ENCODE assay signal across 11 mouse cellular contexts in genomic region chr2:17932426-17932931, GRCm38 (mm10).
DNase-seq lines count a peak whose midpoint lies in the region; ATAC-seq and TF ChIP-seq lines count a peak whose summit lies in the region.
"Had no signal": no experiment of that assay in that cellular context is flagged by ENCODE, and none has a peak within 500 bp of the region (broad histone marks: within the 10 kb centered on the region; RNA-seq: fewer than 3 reads in every experiment).

No protein-coding gene starts in this region.

- H3K9me3 ChIP-seq in embryonic facial prominence, embryonic 11.5 days (replicated peaks; ENCODE audit: control insufficient read depth, low read length) = no peaks in the 10 kb centered on the region
- 0 out of 2 replicates have a peak, but pooled peaks cover 4% of the 10 kb centered on the region for H3K9me3 ChIP-seq in hindbrain, embryonic 13.5 days
- 0 out of 2 replicates have a peak, but pooled peaks cover 3% of the 10 kb centered on the region for H3K9me3 ChIP-seq in neural tube, embryonic 11.5 days (ENCODE audit: control insufficient read depth, low read length)
- H3K9me3 ChIP-seq: G1E had no signal

- no peak overlapping the region for H3K9ac ChIP-seq in embryonic facial prominence, embryonic 11.5 days (replicated peaks; ENCODE audit: low read length)
- peak overlapping the region; percentile 43 for H3K9ac ChIP-seq in hindbrain, embryonic 13.5 days
- peak overlapping the region; percentile 22; the same call in 1 of the 2 replicates for H3K9ac ChIP-seq in neural tube, embryonic 11.5 days (ENCODE audit: low read length)
- H3K9ac ChIP-seq: limb, embryonic 15.5 days had no signal

- H3K27ac ChIP-seq in layer of hippocampus, adult 2 months = no peak overlapping the region
- H3K27ac ChIP-seq in embryonic facial prominence, embryonic 11.5 days (replicated peaks; ENCODE audit: low read depth, low read length) = no peak overlapping the region
- 0 out of 2 replicates have a peak overlapping the region, but pooled peaks have one; percentile 36 for H3K27ac ChIP-seq in hindbrain, embryonic 13.5 days
- 0 out of 2 replicates have a peak overlapping the region, but pooled peaks have one; percentile 42 for H3K27ac ChIP-seq in neural tube, embryonic 11.5 days (ENCODE audit: low read depth, low read length)
- H3K27ac ChIP-seq: limb, embryonic 15.5 days had no signal

- H3K4me1 ChIP-seq in embryonic facial prominence, embryonic 11.5 days (ENCODE audit: control insufficient read depth, insufficient read depth, low read length) = no peaks in the 10 kb centered on the region
- peaks cover 14% of the 10 kb centered on the region for H3K4me1 ChIP-seq in hindbrain, embryonic 13.5 days (replicated peaks)
- 0 out of 2 replicates have a peak, but pooled peaks cover 5% of the 10 kb centered on the region for H3K4me1 ChIP-seq in neural tube, embryonic 11.5 days (ENCODE audit: control insufficient read depth, insufficient read depth, low read length)

- 33% methylated on average over 16 of the region's 16 CpGs for WGBS in embryonic facial prominence, embryonic 11.5 days
- 15% methylated on average over 16 of the region's 16 CpGs for WGBS in hindbrain, embryonic 13.5 days
- 35% methylated on average over 16 of the region's 16 CpGs for WGBS in neural tube, embryonic 11.5 days

- H3K36me3 ChIP-seq in embryonic facial prominence, embryonic 11.5 days (replicated peaks; ENCODE audit: control insufficient read depth, insufficient read depth, low read depth, low read length) = no peaks in the 10 kb centered on the region
- no peaks in the 10 kb centered on the region; the same call in 1 of the 2 replicates for H3K36me3 ChIP-seq in hindbrain, embryonic 13.5 days
- no peaks in the 10 kb centered on the region for H3K36me3 ChIP-seq in neural tube, embryonic 11.5 days (ENCODE audit: control insufficient read depth, insufficient read depth, low read length)
- H3K36me3 ChIP-seq: G1E; limb, embryonic 15.5 days had no signal

- DNase-seq in layer of hippocampus, adult 2 months (ENCODE audit: low spot score in 2 of 2) = no peak
- DNase-seq in layer of hippocampus, postnatal 14 days (ENCODE audit: low spot score in 2 of 2) = no peak
- peak; percentile 53 for DNase-seq in embryonic facial prominence, embryonic 11.5 days (ENCODE audit: low spot score)
- peak; percentile 56 for DNase-seq in neural tube, embryonic 11.5 days (ENCODE audit: low spot score)
- DNase-seq in adrenal gland, postnatal 10 days = no peak
- DNase-seq in gastrocnemius, postnatal 25 days = no peak
- DNase-seq in adrenal gland, adult 2 months = no peak
- DNase-seq: thymus, adult 18-20 months had no signal

- no peak for TF ChIP-seq CTCF in layer of hippocampus, adult 2 months (conservative IDR thresholded peaks at IDR 0.05)

- peak overlapping the region; percentile 36 for H3K4me3 ChIP-seq in layer of hippocampus, adult 2 months
- H3K4me3 ChIP-seq in embryonic facial prominence, embryonic 11.5 days (ENCODE audit: low read depth, low read length) = no peak overlapping the region
- H3K4me3 ChIP-seq in hindbrain, embryonic 13.5 days = peak overlapping the region; percentile 32
- no peak overlapping the region for H3K4me3 ChIP-seq in neural tube, embryonic 11.5 days (ENCODE audit: low read depth, low read length)
- H3K4me3 ChIP-seq: limb, embryonic 15.5 days had no signal

- no peak overlapping the region for H3K4me2 ChIP-seq in embryonic facial prominence, embryonic 11.5 days (ENCODE audit: low read depth, low read length)
- H3K4me2 ChIP-seq in hindbrain, embryonic 13.5 days = peak overlapping the region; percentile 51
- peak overlapping the region; percentile 34 for H3K4me2 ChIP-seq in neural tube, embryonic 11.5 days (ENCODE audit: low read depth)
- H3K4me2 ChIP-seq: limb, embryonic 15.5 days had no signal

- no peaks in the 10 kb centered on the region for H3K27me3 ChIP-seq in embryonic facial prominence, embryonic 11.5 days (ENCODE audit: control insufficient read depth, insufficient read depth, low read length)
- no peaks in the 10 kb centered on the region for H3K27me3 ChIP-seq in hindbrain, embryonic 13.5 days
- no peaks in the 10 kb centered on the region for H3K27me3 ChIP-seq in neural tube, embryonic 11.5 days (ENCODE audit: control insufficient read depth, insufficient read depth, low read length)
- H3K27me3 ChIP-seq: limb, embryonic 15.5 days had no signal

- ATAC-seq in embryonic facial prominence, embryonic 11.5 days (replicated peaks; ENCODE audit: insufficient number of reproducible peaks, low FRiP score, low TSS enrichment, low read depth) = peak; percentile 78
- peak; percentile 84 for ATAC-seq in hindbrain, embryonic 13.5 days (ENCODE audit: low FRiP score)
- ATAC-seq in neural tube, embryonic 11.5 days (ENCODE audit: insufficient read depth, low FRiP score, low TSS enrichment) = peak; percentile 54

Comparison
In these comparisons a context has a peak if more than half of its experiments do, and no peak if none do; other contexts are left out.
1. DNase-seq: peak in embryonic facial prominence, embryonic 11.5 days (single experiment) and neural tube, embryonic 11.5 days (single experiment); none in layer of hippocampus, adult 2 months (0 of 2), layer of hippocampus, postnatal 14 days (0 of 2), adrenal gland, postnatal 10 days (single experiment), gastrocnemius, postnatal 25 days (single experiment) and adrenal gland, adult 2 months (single experiment).
2. H3K27ac ChIP-seq: peak in hindbrain, embryonic 13.5 days (single experiment) and neural tube, embryonic 11.5 days (single experiment); none in layer of hippocampus, adult 2 months (single experiment) and embryonic facial prominence, embryonic 11.5 days (single experiment).
3. H3K4me3 ChIP-seq: peak in layer of hippocampus, adult 2 months (single experiment) and hindbrain, embryonic 13.5 days (single experiment); none in embryonic facial prominence, embryonic 11.5 days (single experiment) and neural tube, embryonic 11.5 days (single experiment).
4. Peak in every context shown above with its lines, with median percentiles within 50 percentile points of each other: ATAC-seq.